Mouse (Mus musculus) myocyte (in vitro differentiated cells): ENCODE measurements around the gene Sh3d21.

Experiments used
- CEBPB ChIP-seq: IDR thresholded peaks from 2 replicates; pipeline ENCODE4 v1.6.1; 2011; ENCODE audit warnings: mild to moderate bottlenecking, moderate library complexity; ENCODE audit not compliant: poor library complexity, insufficient read depth, severe bottlenecking
- E2F4 ChIP-seq: IDR thresholded peaks from one replicate; pipeline ENCODE4 v1.6.1; 2011; ENCODE audit warnings: mild to moderate bottlenecking, control low read depth, moderate library complexity; ENCODE audit not compliant: insufficient read depth
- MAX ChIP-seq: IDR thresholded peaks from one replicate; pipeline ENCODE4 v1.6.1; 2011; ENCODE audit warnings: low read depth, mild to moderate bottlenecking, control low read depth
- MYOD1 ChIP-seq, 3 experiments: IDR thresholded peaks; one replicate each; pipeline ENCODE4 v1.6.1; 2011; ENCODE audit warnings: control low read depth in 2 of 3, low read depth in 2 of 3, mild to moderate bottlenecking in 2 of 3, moderate library complexity in 1 of 3; ENCODE audit not compliant: insufficient read length in 2 of 3, control insufficient read depth in 1 of 3
- MYOG ChIP-seq, 3 experiments: IDR thresholded peaks; one replicate each; pipeline ENCODE4 v1.6.1; 2011; ENCODE audit warnings: control low read depth in 2 of 3, low read depth in 2 of 3, mild to moderate bottlenecking in 2 of 3; ENCODE audit not compliant: insufficient read length in 2 of 3, control insufficient read depth in 1 of 3, insufficient read depth in 1 of 3
- POLR2A ChIP-seq: IDR thresholded peaks from one replicate; pipeline ENCODE4 v1.6.1; 2011; ENCODE audit warnings: low read depth, mild to moderate bottlenecking, control low read depth, moderate library complexity; ENCODE audit not compliant: insufficient read length
- POLR2AphosphoS2 ChIP-seq: IDR thresholded peaks from one replicate; pipeline ENCODE4 v1.6.1; 2011; ENCODE audit warnings: low read depth, control low read depth; ENCODE audit not compliant: insufficient read length
- REST ChIP-seq: IDR thresholded peaks from one replicate; pipeline ENCODE4 v1.6.1; 2011; ENCODE audit warnings: mild to moderate bottlenecking, control low read depth, moderate library complexity; ENCODE audit not compliant: insufficient read depth, insufficient read length
- SRF ChIP-seq: IDR thresholded peaks from one replicate; pipeline ENCODE4 v1.6.1; 2011; ENCODE audit warnings: low read depth; ENCODE audit not compliant: control insufficient read depth, insufficient read length
- TCF12 ChIP-seq: IDR thresholded peaks from one replicate; pipeline ENCODE4 v1.6.1; 2011; ENCODE audit warnings: mild to moderate bottlenecking, control low read depth; ENCODE audit not compliant: poor library complexity, insufficient read depth, severe bottlenecking
- USF1 ChIP-seq: IDR thresholded peaks from one replicate; pipeline ENCODE4 v1.6.1; 2011; ENCODE audit warnings: low read depth, mild to moderate bottlenecking, control low read depth, moderate library complexity

DNA sequence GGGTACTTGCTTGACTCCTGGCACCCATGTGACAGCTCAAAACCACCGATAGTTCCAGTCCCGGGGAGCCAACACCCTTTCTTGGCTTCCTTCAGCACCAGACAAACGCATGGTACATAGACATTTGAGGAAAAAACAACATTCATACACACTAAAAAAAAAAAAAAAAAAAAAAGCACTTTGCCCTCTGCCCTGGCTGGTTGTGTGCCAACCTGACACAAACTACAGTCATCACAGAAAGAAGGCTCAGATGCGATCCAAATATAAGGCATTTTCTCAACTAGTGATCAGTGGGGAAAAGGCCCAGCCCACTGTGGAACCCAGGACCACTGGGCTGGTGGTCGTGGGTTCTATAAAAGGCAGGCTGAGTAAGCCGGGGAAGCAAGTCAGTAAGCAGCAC is 5.6 kb upstream of the Sh3d21 start:
- no peak for TF ChIP-seq POLR2A
- no peak for TF ChIP-seq USF1
- no peak for TF ChIP-seq CEBPB
- no peak for TF ChIP-seq E2F4
- no peak for TF ChIP-seq SRF
- no peak for TF ChIP-seq MYOG (IDR thresholded peaks at IDR 0.05; ENCODE audit: control insufficient read depth in 1 of 3, insufficient read depth in 1 of 3, insufficient read length in 2 of 3, low read depth in 2 of 3)
- no peak for TF ChIP-seq MAX
- TF ChIP-seq POLR2AphosphoS2: no peak
- TF ChIP-seq REST: no peak
- no peak for TF ChIP-seq TCF12
- TF ChIP-seq MYOD1 (IDR thresholded peaks at IDR 0.05; ENCODE audit: control insufficient read depth in 1 of 3, insufficient read length in 2 of 3, low read depth in 2 of 3): no peak
